Mouse (Mus musculus): ENCODE results near the gene Atg16l2. TPM values are rescaled to one million over a fixed set of nuclear protein-coding genes. Genes with fewer than 3 reads are reported as not detected.

The Atg16l2 gene
- polyA plus RNA-seq, 1 experiment from 2014 or later: 5.2 TPM

DNA sequence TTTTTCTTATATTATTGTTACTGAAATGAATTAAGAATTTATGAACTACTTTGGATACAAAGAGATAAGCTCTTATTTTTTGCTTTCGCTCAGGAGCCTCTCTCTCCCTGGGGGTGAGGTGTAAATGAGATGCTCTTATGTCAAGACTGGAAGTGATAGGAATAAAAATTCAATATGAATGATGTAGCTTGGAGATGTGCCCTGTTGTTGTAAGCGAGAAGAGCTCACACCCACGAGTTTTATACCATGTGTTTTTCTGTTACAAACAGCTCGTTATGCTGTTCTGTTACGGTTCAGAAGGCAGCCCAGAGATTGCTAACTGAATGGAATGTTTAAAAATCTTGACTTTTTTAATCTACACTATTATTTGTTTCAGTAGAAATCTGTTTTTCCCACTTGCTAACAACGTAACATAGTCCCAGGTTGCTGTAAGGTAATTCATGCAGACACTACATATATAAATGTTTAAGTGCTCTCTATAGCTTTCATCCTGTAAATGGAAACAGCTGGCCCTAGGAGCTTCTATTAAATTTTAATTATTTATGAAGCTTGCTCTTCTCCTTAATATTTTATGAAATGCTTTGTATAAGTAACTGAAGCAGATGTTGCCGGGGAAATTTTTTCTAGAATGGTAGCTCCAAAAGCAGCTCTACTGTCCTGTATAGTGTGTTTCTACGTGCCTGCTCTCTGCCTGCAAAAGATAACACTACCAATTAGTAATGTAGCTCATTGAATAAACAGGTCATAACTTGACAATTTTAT, 65.2 kb downstream of the Atg16l2 start:
- Histone ChIP-seq H3K27me3 (replicated peaks; ENCODE audit: control insufficient read depth, insufficient read depth, low read length) (no peaks in the 10 kb centered on the region), H3K36me3 (ENCODE audit: control insufficient read depth, insufficient read depth) (peaks cover 12% of the 10 kb centered on the region), H3K27ac (ENCODE audit: low read depth, low read length) (no peak overlapping the region), H3K4me1 (replicated peaks; ENCODE audit: control insufficient read depth, insufficient read depth, low read length) (no peaks in the 10 kb centered on the region), H3K4me2 (replicated peaks; ENCODE audit: low read depth) (no peak overlapping the region), H3K9me3 (ENCODE audit: control insufficient read depth) (no peaks in the 10 kb centered on the region), H3K4me3 (ENCODE audit: low read depth, low read length) (no peak overlapping the region), H3K9ac (ENCODE audit: low read depth, low read length) (no peak overlapping the region)
- ATAC-seq: no peak
- 77% methylated on average over 8 of the region's 8 CpGs for WGBS
- TF ChIP-seq CTCF (IDR thresholded peaks at IDR 0.05; ENCODE audit: low read depth): no peak

DNA sequence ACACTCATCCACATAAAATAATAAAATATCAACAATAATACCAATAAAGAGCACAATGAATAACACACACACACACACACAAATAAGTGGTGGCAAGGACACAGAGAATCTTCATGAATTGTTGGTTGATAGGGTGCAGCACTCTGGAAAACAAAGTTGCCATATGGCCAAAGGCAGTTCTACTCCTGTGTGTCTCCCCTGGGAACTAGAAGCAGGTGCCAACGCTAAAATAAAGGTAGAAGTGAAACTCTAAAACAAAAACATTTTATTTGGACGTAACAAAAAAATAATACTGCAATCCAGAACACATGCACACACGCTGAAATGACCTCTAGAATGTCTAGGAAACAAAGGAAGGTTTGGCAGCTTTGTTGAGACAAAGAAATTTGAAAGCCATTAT, 69.3 kb downstream of the Atg16l2 start:
- Histone ChIP-seq H3K27ac (ENCODE audit: low read depth, low read length) (no peak overlapping the region), H3K4me1 (replicated peaks; ENCODE audit: control insufficient read depth, insufficient read depth, low read length) (no peaks in the 10 kb centered on the region), H3K9ac (ENCODE audit: low read depth, low read length) (no peak overlapping the region), H3K4me3 (ENCODE audit: low read depth, low read length) (no peak overlapping the region), H3K27me3 (replicated peaks; ENCODE audit: control insufficient read depth, insufficient read depth, low read length) (no peaks in the 10 kb centered on the region), H3K36me3 (ENCODE audit: control insufficient read depth, insufficient read depth) (peaks cover 8% of the 10 kb centered on the region; the same call in 1 of the 2 replicates), H3K9me3 (ENCODE audit: control insufficient read depth) (no peaks in the 10 kb centered on the region), H3K4me2 (replicated peaks; ENCODE audit: low read depth) (no peak overlapping the region)
- TF ChIP-seq CTCF (IDR thresholded peaks at IDR 0.05; ENCODE audit: low read depth): no peak
- ATAC-seq: no peak
- WGBS: 87% methylated on average over 3 of the region's 3 CpGs

DNA sequence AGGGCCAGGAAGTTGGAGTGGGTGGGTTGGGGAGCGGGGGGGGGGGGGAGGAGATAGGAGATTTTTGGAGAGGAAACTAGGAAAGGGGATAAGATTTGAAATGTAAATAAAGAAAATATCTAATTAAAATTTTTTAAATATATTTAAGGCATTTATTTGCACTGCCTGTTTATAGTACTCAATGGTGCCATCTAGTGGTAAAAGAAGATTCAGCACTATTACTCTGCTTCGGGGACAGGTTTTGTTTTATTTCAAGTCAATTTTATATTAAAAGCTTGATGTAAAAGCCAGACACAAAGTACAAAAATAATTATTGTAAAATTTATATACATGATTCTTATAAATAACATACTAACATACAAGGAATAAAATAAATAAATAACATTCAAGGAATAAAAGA, 70.6 kb downstream of the Atg16l2 start:
- no peaks in the 10 kb centered on the region for H3K4me1 ChIP-seq (replicated peaks; ENCODE audit: control insufficient read depth, insufficient read depth, low read length)
- no peak overlapping the region for H3K9ac ChIP-seq (ENCODE audit: low read depth, low read length)
- no peaks in the 10 kb centered on the region for H3K27me3 ChIP-seq (replicated peaks; ENCODE audit: control insufficient read depth, insufficient read depth, low read length)
- 43% methylated on average over 2 of the region's 2 CpGs for WGBS
- no peak for ATAC-seq
- H3K4me2 ChIP-seq (replicated peaks; ENCODE audit: low read depth): no peak overlapping the region
- no peaks in the 10 kb centered on the region for H3K9me3 ChIP-seq (ENCODE audit: control insufficient read depth)
- H3K36me3 ChIP-seq (ENCODE audit: control insufficient read depth, insufficient read depth): peaks cover 8% of the 10 kb centered on the region; the same call in 1 of the 2 replicates
- H3K4me3 ChIP-seq (ENCODE audit: low read depth, low read length): no peak overlapping the region
- TF ChIP-seq CTCF (IDR thresholded peaks at IDR 0.05; ENCODE audit: low read depth): peak; percentile 66
- no peak overlapping the region for H3K27ac ChIP-seq (ENCODE audit: low read depth, low read length)

DNA sequence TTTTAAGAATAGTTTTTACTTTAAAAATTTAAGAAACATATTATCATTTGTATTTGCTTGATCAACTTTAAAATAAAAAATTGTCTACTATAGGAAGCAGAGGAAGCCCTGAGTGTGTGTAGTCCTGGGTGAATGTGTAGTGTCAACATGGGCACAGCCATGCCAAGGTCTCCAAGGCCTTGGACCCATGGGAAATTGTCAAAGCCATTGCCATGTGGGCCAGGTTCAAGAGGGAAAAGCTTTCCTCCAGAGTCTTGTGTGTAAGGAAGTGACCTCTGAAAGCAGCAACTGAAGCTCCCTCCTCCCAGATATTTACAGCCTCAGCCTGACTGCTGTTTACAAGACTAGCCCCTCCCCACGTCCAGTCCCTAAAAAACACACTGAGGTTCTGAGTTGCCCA, 72.7 kb downstream of the Atg16l2 start:
- H3K27me3 ChIP-seq (replicated peaks; ENCODE audit: control insufficient read depth, insufficient read depth, low read length): no peaks in the 10 kb centered on the region
- no peaks in the 10 kb centered on the region for H3K4me1 ChIP-seq (replicated peaks; ENCODE audit: control insufficient read depth, insufficient read depth, low read length)
- no peak overlapping the region for H3K27ac ChIP-seq (ENCODE audit: low read depth, low read length)
- peaks cover 4% of the 10 kb centered on the region; the same call in 1 of the 2 replicates for H3K36me3 ChIP-seq (ENCODE audit: control insufficient read depth, insufficient read depth)
- 39% methylated on average over 1 of the region's 1 CpGs for WGBS
- no peak overlapping the region for H3K4me3 ChIP-seq (ENCODE audit: low read depth, low read length)
- no peaks in the 10 kb centered on the region for H3K9me3 ChIP-seq (ENCODE audit: control insufficient read depth)
- H3K9ac ChIP-seq (ENCODE audit: low read depth, low read length): no peak overlapping the region
- no peak for TF ChIP-seq CTCF (IDR thresholded peaks at IDR 0.05; ENCODE audit: low read depth)
- ATAC-seq: no peak
- H3K4me2 ChIP-seq (replicated peaks; ENCODE audit: low read depth): no peak overlapping the region

DNA sequence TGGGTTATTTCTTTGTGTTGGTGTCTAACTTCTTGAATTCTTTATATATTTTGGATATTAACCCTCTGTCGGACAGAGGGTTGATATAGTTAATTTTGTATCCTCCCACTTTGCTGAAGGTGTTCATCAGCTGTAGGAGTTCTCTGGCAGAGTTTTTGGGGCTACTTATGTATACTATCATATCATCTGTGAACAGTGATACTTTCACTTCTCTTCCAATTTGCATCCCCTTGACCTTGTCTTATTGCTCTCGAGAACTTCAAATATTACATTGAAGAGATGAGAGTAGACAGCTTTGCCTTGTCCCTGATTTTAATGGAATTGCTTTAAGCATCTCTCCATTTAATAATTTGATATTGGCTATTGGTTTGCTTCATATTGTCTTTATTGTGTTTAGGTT, 78.5 kb downstream of the Atg16l2 start:
- 95% methylated on average over 2 of the region's 2 CpGs for WGBS
- Histone ChIP-seq H3K4me3 (ENCODE audit: low read depth, low read length) (no peak overlapping the region), H3K4me2 (replicated peaks; ENCODE audit: low read depth) (no peak overlapping the region), H3K27me3 (replicated peaks; ENCODE audit: control insufficient read depth, insufficient read depth, low read length) (no peaks in the 10 kb centered on the region), H3K4me1 (replicated peaks; ENCODE audit: control insufficient read depth, insufficient read depth, low read length) (no peaks in the 10 kb centered on the region), H3K9me3 (ENCODE audit: control insufficient read depth) (no peaks in the 10 kb centered on the region), H3K27ac (ENCODE audit: low read depth, low read length) (no peak overlapping the region), H3K9ac (ENCODE audit: low read depth, low read length) (no peak overlapping the region), H3K36me3 (ENCODE audit: control insufficient read depth, insufficient read depth) (no peaks in the 10 kb centered on the region)
- no peak for TF ChIP-seq CTCF (IDR thresholded peaks at IDR 0.05; ENCODE audit: low read depth)
- no peak for ATAC-seq

DNA sequence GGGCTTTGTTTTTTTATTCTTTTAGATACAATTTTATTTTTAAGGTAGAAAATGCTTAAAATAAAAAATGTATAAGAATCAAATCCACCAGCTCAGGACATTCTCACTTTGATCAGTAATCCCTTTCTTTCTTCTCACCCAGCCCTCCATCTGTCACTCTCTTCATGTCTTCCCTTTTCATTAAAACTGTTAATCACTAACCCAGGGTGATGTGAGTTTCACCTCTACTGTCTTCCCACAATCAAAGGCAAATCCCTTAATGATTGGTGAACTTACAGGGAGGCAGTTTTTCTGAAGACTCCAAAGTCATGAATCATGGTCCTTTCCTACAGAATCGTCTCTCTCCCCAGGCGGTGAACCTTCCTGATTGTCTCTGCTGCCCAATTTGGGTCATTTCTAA, 85.3 kb downstream of the Atg16l2 start:
- Histone ChIP-seq H3K4me2 (replicated peaks; ENCODE audit: low read depth) (no peak overlapping the region), H3K36me3 (ENCODE audit: control insufficient read depth, insufficient read depth) (peaks cover 9% of the 10 kb centered on the region; the same call in 1 of the 2 replicates), H3K4me1 (replicated peaks; ENCODE audit: control insufficient read depth, insufficient read depth, low read length) (no peaks in the 10 kb centered on the region), H3K4me3 (ENCODE audit: low read depth, low read length) (no peak overlapping the region), H3K27me3 (replicated peaks; ENCODE audit: control insufficient read depth, insufficient read depth, low read length) (no peaks in the 10 kb centered on the region), H3K27ac (ENCODE audit: low read depth, low read length) (no peak overlapping the region), H3K9me3 (ENCODE audit: control insufficient read depth) (no peaks in the 10 kb centered on the region), H3K9ac (ENCODE audit: low read depth, low read length) (no peak overlapping the region)
- 71% methylated on average over 2 of the region's 2 CpGs for WGBS
- no peak for TF ChIP-seq CTCF (IDR thresholded peaks at IDR 0.05; ENCODE audit: low read depth)
- ATAC-seq: no peak
